Comparison of ENCODE assay signal across 24 mouse cellular contexts in genomic region chr9:15619767-15620166, GRCm38 (mm10). TPM values are rescaled to one million over a fixed set of nuclear protein-coding genes. Genes with fewer than 3 reads are reported as not detected.
DNase-seq lines count a peak whose midpoint lies in the region; ATAC-seq and TF ChIP-seq lines count a peak whose summit lies in the region.
"Had no signal": no experiment of that assay in that cellular context is flagged by ENCODE, and none has a peak within 500 bp of the region (broad histone marks: within the 10 kb centered on the region; RNA-seq: fewer than 3 reads in every experiment).

No protein-coding gene starts in this region.

- H3K36me3 ChIP-seq in forebrain, embryonic 15.5 days = no peaks in the 10 kb centered on the region
- H3K36me3 ChIP-seq in forebrain, embryonic 12.5 days (replicated peaks) = no peaks in the 10 kb centered on the region
- H3K36me3 ChIP-seq in midbrain, embryonic 11.5 days (ENCODE audit: control insufficient read depth, insufficient read depth, low read length) = no peaks in the 10 kb centered on the region
- H3K36me3 ChIP-seq in midbrain, postnatal 0 days (ENCODE audit: insufficient read depth, low read length) = no peaks in the 10 kb centered on the region
- H3K36me3 ChIP-seq in hindbrain, postnatal 0 days (ENCODE audit: insufficient read depth, low read length) = no peaks in the 10 kb centered on the region
- H3K36me3 ChIP-seq in neural tube, embryonic 15.5 days = no peaks in the 10 kb centered on the region
- H3K36me3 ChIP-seq: heart, embryonic 13.5 days had no signal

- no peaks in the 10 kb centered on the region for H3K27me3 ChIP-seq in forebrain, embryonic 15.5 days
- no peaks in the 10 kb centered on the region for H3K27me3 ChIP-seq in forebrain, embryonic 12.5 days
- no peaks in the 10 kb centered on the region for H3K27me3 ChIP-seq in midbrain, embryonic 11.5 days (ENCODE audit: control insufficient read depth, insufficient read depth, low read length)
- H3K27me3 ChIP-seq in midbrain, postnatal 0 days (ENCODE audit: insufficient read depth, low read length) = no peaks in the 10 kb centered on the region
- H3K27me3 ChIP-seq in hindbrain, postnatal 0 days (ENCODE audit: insufficient read depth, low read length) = no peaks in the 10 kb centered on the region
- H3K27me3 ChIP-seq in neural tube, embryonic 15.5 days (replicated peaks) = no peaks in the 10 kb centered on the region

- no peaks in the 10 kb centered on the region for H3K9me3 ChIP-seq in forebrain, embryonic 15.5 days
- no peaks in the 10 kb centered on the region for H3K9me3 ChIP-seq in forebrain, embryonic 12.5 days
- no peaks in the 10 kb centered on the region for H3K9me3 ChIP-seq in midbrain, embryonic 11.5 days (ENCODE audit: control insufficient read depth, low read length)
- no peaks in the 10 kb centered on the region for H3K9me3 ChIP-seq in midbrain, postnatal 0 days (ENCODE audit: low read length)
- no peaks in the 10 kb centered on the region for H3K9me3 ChIP-seq in hindbrain, postnatal 0 days (ENCODE audit: low read length)
- H3K9me3 ChIP-seq in neural tube, embryonic 15.5 days (replicated peaks) = no peaks in the 10 kb centered on the region
- H3K9me3 ChIP-seq: heart, embryonic 13.5 days had no signal

- no peak for DNase-seq in midbrain, embryonic 11.5 days (ENCODE audit: low spot score, missing footprints)
- no peak for DNase-seq in midbrain, postnatal 0 days (ENCODE audit: low spot score)
- DNase-seq in hindbrain, postnatal 0 days (ENCODE audit: low spot score) = no peak
- DNase-seq in lung, postnatal 14 days = no peak
- DNase-seq: adrenal gland, postnatal 25 days; cerebellum, adult 8-10 months; cerebellum, postnatal 36 days; embryo, embryonic 11 days; gastrocnemius, postnatal 10 days; heart, postnatal 14 days; kidney, adult 2 months; left cerebral cortex, postnatal 4 days had no signal

- no peak overlapping the region for H3K4me3 ChIP-seq in forebrain, embryonic 15.5 days
- no peak overlapping the region for H3K4me3 ChIP-seq in forebrain, embryonic 12.5 days (replicated peaks)
- H3K4me3 ChIP-seq in midbrain, embryonic 11.5 days (ENCODE audit: low read depth, low read length) = no peak overlapping the region
- H3K4me3 ChIP-seq in midbrain, postnatal 0 days (ENCODE audit: low read depth, low read length) = no peak overlapping the region
- H3K4me3 ChIP-seq in hindbrain, postnatal 0 days (ENCODE audit: low read length) = no peak overlapping the region
- no peak overlapping the region for H3K4me3 ChIP-seq in neural tube, embryonic 15.5 days (replicated peaks)
- H3K4me3 ChIP-seq: heart, embryonic 13.5 days; left cerebral cortex, adult 2 months had no signal

- WGBS in forebrain, embryonic 15.5 days = 43% methylated on average over 1 of the region's 1 CpGs
- WGBS in forebrain, embryonic 12.5 days = 54% methylated on average over 1 of the region's 1 CpGs
- WGBS in midbrain, embryonic 11.5 days = 52% methylated on average over 1 of the region's 1 CpGs
- 59% methylated on average over 1 of the region's 1 CpGs for WGBS in midbrain, postnatal 0 days
- 58% methylated on average over 1 of the region's 1 CpGs for WGBS in hindbrain, postnatal 0 days
- 47% methylated on average over 1 of the region's 1 CpGs for WGBS in neural tube, embryonic 15.5 days

- TF ChIP-seq CTCF in midbrain, postnatal 0 days (IDR thresholded peaks at IDR 0.05) = no peak
- no peak for TF ChIP-seq CTCF in hindbrain, postnatal 0 days (IDR thresholded peaks at IDR 0.05; ENCODE audit: low read depth)

- H3K4me1 ChIP-seq in forebrain, embryonic 15.5 days = 0 out of 2 replicates have a peak, but pooled peaks cover 2% of the 10 kb centered on the region
- H3K4me1 ChIP-seq in forebrain, embryonic 12.5 days = no peaks in the 10 kb centered on the region
- no peaks in the 10 kb centered on the region for H3K4me1 ChIP-seq in midbrain, embryonic 11.5 days (ENCODE audit: control insufficient read depth, insufficient read depth, low read length)
- no peaks in the 10 kb centered on the region for H3K4me1 ChIP-seq in midbrain, postnatal 0 days (ENCODE audit: insufficient read depth, low read length)
- H3K4me1 ChIP-seq in hindbrain, postnatal 0 days (ENCODE audit: insufficient read depth, low read length) = no peaks in the 10 kb centered on the region
- H3K4me1 ChIP-seq in neural tube, embryonic 15.5 days = no peaks in the 10 kb centered on the region

- H3K27ac ChIP-seq in forebrain, embryonic 15.5 days (replicated peaks) = no peak overlapping the region
- no peak overlapping the region for H3K27ac ChIP-seq in forebrain, embryonic 12.5 days
- no peak overlapping the region for H3K27ac ChIP-seq in midbrain, embryonic 11.5 days (ENCODE audit: low read depth, low read length)
- no peak overlapping the region for H3K27ac ChIP-seq in midbrain, postnatal 0 days (ENCODE audit: low read depth, low read length)
- H3K27ac ChIP-seq in hindbrain, postnatal 0 days = no peak overlapping the region
- no peak overlapping the region for H3K27ac ChIP-seq in neural tube, embryonic 15.5 days (replicated peaks)
- H3K27ac ChIP-seq: heart, embryonic 13.5 days; kidney, postnatal 0 days; left cerebral cortex, adult 2 months; macrophage had no signal

- ATAC-seq in forebrain, embryonic 15.5 days (replicated peaks) = peak; percentile 43; the same call in 1 of the 2 replicates
- ATAC-seq in forebrain, embryonic 12.5 days (ENCODE audit: low FRiP score) = no peak
- ATAC-seq in midbrain, embryonic 11.5 days (ENCODE audit: low FRiP score) = peak; percentile 35; the same call in 1 of the 2 replicates
- ATAC-seq in midbrain, postnatal 0 days (ENCODE audit: low FRiP score) = no peak
- ATAC-seq in hindbrain, postnatal 0 days = peak; percentile 35; the same call in 1 of the 2 replicates
- ATAC-seq in neural tube, embryonic 15.5 days (ENCODE audit: low FRiP score) = 0 out of 2 replicates have a peak, but pooled peaks have one; percentile 52
- ATAC-seq: CD4-positive, CD25-positive, alpha-beta regulatory T cell, adult 4 months had no signal

- no peak overlapping the region for H3K9ac ChIP-seq in forebrain, embryonic 15.5 days (replicated peaks)
- H3K9ac ChIP-seq in forebrain, embryonic 12.5 days = no peak overlapping the region
- H3K9ac ChIP-seq in midbrain, embryonic 11.5 days (ENCODE audit: low read length) = no peak overlapping the region
- no peak overlapping the region for H3K9ac ChIP-seq in midbrain, postnatal 0 days (replicated peaks; ENCODE audit: low read length, poor library complexity, severe bottlenecking)
- H3K9ac ChIP-seq in hindbrain, postnatal 0 days (replicated peaks; ENCODE audit: low read length) = no peak overlapping the region
- H3K9ac ChIP-seq in neural tube, embryonic 15.5 days (replicated peaks) = no peak overlapping the region
- H3K9ac ChIP-seq: heart, embryonic 13.5 days had no signal

- H3K4me2 ChIP-seq in forebrain, embryonic 15.5 days (replicated peaks) = no peak overlapping the region
- H3K4me2 ChIP-seq in forebrain, embryonic 12.5 days = no peak overlapping the region
- no peak overlapping the region for H3K4me2 ChIP-seq in midbrain, embryonic 11.5 days
- H3K4me2 ChIP-seq in midbrain, postnatal 0 days (ENCODE audit: low read depth, low read length, poor library complexity, severe bottlenecking) = no peak overlapping the region
- no peak overlapping the region for H3K4me2 ChIP-seq in hindbrain, postnatal 0 days (ENCODE audit: low read depth, low read length)
- H3K4me2 ChIP-seq in neural tube, embryonic 15.5 days = no peak overlapping the region
- H3K4me2 ChIP-seq: heart, embryonic 13.5 days had no signal

RNA-seq across cellular contexts. Expression of gene Deup1, which starts 8.0 kb away (rescaled TPM):
- polyA plus RNA-seq in forebrain, embryonic 15.5 days (2015; fragmentation: Nextera tagmentation; extraction: Ambion mirVana) = 1.6 and 1.9 TPM in 2 replicates
- polyA plus RNA-seq in forebrain, embryonic 12.5 days (2016; fragmentation: Nextera tagmentation; extraction: Ambion mirVana) = 1.2 and 3.0 TPM in 2 replicates
- polyA plus RNA-seq in midbrain, embryonic 11.5 days (2014; fragmentation: Nextera tagmentation; extraction: Ambion mirVana) = 0.32 and 0.52 TPM in 2 replicates
- 1.3 and 2.4 TPM in 2 replicates for total RNA-seq in midbrain, postnatal 0 days (2014; rRNA removed)
- 2.5 and 2.7 TPM in 2 replicates for polyA plus RNA-seq in midbrain, postnatal 0 days (2015; fragmentation: Nextera tagmentation; extraction: Ambion mirVana)
- total RNA-seq in hindbrain, postnatal 0 days (2014; rRNA removed) = 0.75 and 1.7 TPM in 2 replicates
- polyA plus RNA-seq in hindbrain, postnatal 0 days (2015; fragmentation: Nextera tagmentation; extraction: Ambion mirVana) = 2.4 and 2.6 TPM in 2 replicates
- polyA plus RNA-seq in neural tube, embryonic 15.5 days (2015; fragmentation: Nextera tagmentation; extraction: Ambion mirVana) = 0.35 and 0.86 TPM in 2 replicates
- total RNA-seq: granulocyte monocyte progenitor cell, adult 5-6 weeks; neutrophil, adult 5-6 weeks had no signal
- polyA plus RNA-seq: liver, adult 2 months; macrophage; small intestine, adult 2 months had no signal

Comparison
In these comparisons a context has a peak if more than half of its experiments do, and no peak if none do; other contexts are left out.
1. ATAC-seq: peak in forebrain, embryonic 15.5 days (single experiment), midbrain, embryonic 11.5 days (single experiment), hindbrain, postnatal 0 days (single experiment) and neural tube, embryonic 15.5 days (single experiment); none in forebrain, embryonic 12.5 days (single experiment) and midbrain, postnatal 0 days (single experiment).